Mouse (Mus musculus) G1E (cell line): ENCODE results near the gene Aars2.

Experiments used
- CTCF ChIP-seq: IDR thresholded peaks from 2 replicates; pipeline ENCODE4 v1.5.1; 2012; ENCODE audit warnings: low read depth, low read length, inconsistent platforms, mixed read lengths
- GATA1 ChIP-seq: IDR thresholded peaks from 2 replicates; pipeline ENCODE4 v1.6.1; 2012; ENCODE audit warnings: borderline replicate concordance, low read length, inconsistent platforms, mixed read lengths
- GATA2 ChIP-seq: IDR thresholded peaks from 2 replicates; pipeline ENCODE4 v1.6.1; 2012; ENCODE audit warnings: low read depth, low read length, inconsistent platforms, borderline replicate concordance
- POLR2AphosphoS5 ChIP-seq: IDR thresholded peaks from 2 replicates; pipeline ENCODE4 v1.6.1; 2012; ENCODE audit warnings: low read depth, low read length, inconsistent platforms; ENCODE audit not compliant: insufficient replicate concordance
- TAL1 ChIP-seq: conservative IDR thresholded peaks from 2 replicates; pipeline ENCODE4 v1.6.1; 2012; ENCODE audit warnings: low read depth, low read length, inconsistent platforms, mixed read lengths

- TF ChIP-seq CTCF (peak; percentile 99), TAL1 (no peak), GATA1 (no peak), POLR2AphosphoS5 (no peak), GATA2 (no peak)
Measured at GRCm38 (mm10) chr17:45516488-45516887, 9.8 kb downstream of the Aars2 start.
